Mouse (Mus musculus) layer of hippocampus, adult 11-12 months (tissue): ENCODE data around the gene Tlcd2.
"Not testable (repeated sequence)": the region's sequence is repeated elsewhere in the genome, so short reads cannot be mapped to it uniquely, and the experiment has no call there.

Experiments used
- DNase-seq: peaks from one replicate; pipeline ENCODE4 v3.0.0; 2022; ENCODE audit warnings: low spot score

The Tlcd2 gene

DNA sequence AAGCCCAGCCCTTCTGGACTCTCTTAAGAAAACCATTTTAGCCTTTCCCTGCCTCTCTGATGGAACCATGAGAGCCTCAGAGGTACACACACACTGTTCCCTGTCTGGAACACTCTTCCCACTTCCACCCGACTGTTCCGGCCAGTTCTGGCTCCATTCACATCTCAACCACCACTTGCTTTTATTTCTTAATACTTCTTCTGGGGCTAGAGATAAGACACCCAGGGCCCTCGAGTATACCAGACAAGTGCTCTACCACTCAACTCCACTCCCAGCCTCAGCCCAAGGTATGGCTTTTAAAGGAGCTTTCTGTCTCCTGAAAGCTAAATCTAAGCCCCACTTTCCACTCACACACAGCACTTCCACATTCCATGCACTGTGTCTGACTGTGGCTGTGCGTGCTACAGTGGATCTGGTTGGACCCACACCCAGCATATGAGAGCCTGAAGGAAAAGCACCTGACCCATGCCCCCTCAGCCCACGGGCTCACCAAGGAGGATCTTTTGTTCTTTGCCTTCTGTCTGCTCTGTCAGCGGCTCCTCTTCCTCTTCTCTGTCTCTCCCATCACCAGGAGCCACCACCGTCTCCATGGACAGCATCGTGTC, 11.1 kb upstream of the Tlcd2 start:
- no peak for DNase-seq

DNA sequence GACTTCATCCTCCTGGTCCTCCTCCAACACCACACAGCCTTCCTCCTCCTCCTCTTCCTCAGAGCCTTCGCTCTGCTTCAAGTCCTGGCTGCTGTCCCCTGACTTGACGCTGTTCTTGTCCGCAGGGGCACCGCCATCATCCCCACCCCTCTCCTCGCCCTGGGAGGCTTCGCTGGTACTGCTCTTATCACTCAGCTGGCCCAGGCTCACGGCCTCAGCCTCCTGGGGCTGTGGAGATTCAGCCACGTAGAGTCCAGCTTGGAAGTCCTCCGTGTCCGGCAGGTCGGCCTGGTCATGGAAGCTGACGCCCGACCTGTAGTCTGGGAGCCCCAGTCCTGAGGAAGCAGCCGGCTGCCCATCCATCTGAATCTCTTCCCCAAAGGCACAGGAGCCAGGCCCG, 10.6 kb upstream of the Tlcd2 start:
- DNase-seq = no peak

DNA sequence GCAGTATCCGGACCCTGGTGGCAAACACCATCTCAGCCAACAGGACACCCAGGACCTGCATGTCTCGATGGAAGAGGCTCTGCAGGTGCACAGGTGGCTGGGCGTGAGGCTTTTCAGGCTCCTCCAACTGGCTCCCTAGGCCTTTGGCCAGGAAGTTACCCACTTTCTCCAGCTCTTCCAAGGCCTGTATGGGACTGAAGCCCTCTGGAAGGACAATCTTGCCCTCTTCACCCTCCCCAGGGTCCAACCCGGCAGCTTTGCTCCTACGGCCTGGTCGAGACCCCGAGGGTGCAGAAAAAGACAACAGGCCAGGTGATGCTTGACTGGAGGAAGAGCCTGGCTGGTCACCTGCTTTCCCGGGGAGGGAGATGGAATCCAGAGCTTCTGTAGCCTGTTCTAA, 9.4 kb upstream of the Tlcd2 start:
- no peak for DNase-seq

DNA sequence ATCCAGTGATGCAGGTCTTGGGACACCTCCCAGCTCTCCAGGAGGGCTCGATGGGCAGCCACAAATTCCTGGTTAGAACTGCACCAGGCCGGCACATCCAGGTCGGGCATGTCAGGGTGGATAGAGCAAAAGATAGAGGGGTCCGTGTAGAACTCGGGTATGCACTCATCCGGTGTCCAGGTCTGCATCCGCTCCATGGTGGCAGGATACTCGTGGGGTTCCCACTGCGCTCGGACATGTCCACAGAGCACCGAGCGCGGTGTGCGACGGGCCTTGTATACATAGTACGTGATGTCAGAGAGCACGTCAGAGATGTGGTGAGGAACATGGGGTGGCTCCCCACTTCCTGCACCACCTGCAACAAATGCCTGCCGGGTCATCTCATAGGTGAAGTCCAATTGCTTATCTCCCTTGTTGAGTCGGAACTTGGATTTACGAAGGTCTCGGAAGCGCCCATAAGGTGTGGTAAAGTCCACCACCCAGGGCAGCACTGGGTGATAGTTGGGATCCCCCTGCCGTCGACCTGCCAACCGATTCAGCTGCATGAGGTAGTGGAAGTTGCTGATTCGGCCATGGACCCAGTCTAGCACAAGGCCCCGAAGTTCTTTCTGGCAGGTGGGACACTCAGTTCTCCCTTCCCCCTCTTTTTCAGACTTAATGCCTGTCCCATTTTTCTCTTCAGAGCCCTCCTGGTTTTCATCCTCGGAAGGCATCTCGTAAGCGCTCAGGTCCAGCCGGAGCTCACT, 8.5 kb upstream of the Tlcd2 start:
- DNase-seq = no peak

DNA sequence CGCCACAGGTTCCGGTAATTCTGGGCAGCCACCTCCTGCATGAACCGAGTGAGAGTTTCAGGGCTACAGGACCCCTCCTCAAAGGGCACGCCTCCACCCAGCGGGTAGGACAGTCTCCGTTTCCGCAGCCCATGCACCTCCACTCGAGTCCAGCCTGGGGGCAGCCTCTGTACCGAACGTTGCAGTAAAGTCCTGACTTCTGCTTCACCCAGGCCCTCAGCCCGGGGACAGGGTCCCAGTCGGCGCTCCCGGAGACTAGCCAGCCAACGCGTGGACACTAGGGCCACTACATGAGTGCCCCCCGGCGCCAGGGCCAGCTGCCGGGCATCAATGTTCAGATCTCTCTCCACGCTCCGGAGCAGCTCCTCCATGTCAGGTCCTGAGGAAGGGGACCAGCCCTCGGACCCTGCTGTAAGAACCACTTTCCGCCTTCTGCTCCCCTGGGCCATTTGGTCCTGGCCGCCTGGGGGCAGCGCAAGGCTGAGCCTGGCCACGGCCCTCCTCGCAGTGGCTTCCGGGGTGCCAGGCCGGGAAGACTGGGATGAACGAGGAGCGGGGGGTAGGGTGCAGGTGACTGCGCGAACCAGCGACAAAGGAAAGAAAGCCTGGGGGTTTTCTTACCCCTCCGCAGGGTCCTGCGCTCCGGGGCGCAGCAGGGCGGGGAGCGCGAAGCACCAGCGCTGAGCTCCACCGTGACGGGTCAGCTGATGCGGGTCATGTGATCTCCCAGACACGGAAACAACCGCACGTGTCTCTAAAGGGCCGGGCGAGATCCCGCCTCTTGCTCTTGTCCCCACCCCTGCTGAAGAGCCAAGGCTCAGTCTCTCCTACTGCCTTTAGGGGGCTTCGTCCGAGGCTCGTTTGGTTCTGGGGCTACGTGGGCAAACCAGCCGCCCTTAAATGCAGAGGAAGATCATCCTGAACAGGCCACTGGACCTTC, 7.3 kb upstream of the Tlcd2 start, which contains the start of gene Wdr81:
Gene Wdr81 (minus strand): TSS at position 727 of the 940 bp plus-strand sequence.
- DNase-seq = peak; percentile 90

DNA sequence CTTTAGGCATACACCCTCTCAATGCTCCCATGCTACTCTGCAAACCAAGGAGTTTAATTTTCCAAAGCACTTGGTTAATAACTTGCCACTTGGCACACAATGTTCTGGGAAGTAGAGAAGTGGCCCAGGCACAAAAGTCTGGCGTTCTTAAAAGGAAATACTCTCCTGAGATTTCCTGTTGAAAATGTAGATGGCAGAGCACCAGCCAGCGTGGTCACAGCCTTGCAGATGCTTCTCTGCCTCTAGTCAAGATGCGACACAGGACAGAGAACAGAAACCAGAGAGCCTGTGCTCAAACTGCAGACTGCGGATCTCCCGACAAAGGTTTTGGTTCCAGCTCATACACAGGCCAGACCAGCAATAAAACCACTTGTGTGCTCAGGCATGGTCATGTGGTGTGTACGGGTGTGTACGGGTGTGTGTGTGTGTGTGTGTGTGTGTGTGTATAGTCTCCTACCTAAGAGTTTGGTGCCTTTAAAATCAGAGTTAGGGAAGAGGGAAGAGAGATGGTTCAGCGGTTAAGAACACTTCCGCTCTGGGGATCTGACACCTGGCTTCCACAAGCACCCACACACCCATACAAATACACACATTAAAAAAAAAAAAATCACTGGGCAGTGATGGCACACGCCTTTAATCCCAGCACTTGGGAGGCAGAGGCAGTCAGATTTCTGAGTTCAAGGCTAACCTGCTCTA, 6.3 kb upstream of the Tlcd2 start:
- no peak for DNase-seq

DNA sequence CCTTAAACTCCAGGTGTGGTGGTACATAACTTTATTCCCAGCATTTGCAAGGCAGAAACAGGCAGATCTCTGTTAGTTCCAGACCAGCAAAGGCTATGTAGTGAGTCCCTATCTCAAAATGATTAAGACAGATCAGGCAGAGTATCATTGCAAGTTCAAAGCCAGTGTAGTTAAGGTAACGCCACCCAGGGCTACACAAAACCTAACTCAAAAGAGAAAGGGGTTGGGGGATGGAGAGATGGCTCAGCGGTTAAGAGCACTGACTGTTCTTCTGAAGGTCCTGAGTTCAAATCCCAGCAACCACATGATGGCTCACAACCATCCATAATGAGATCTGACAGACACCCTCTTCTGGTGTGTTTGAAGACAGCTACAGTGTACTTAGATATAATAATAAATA, 5.5 kb upstream of the Tlcd2 start:
- not testable (repeated sequence) for DNase-seq

DNA sequence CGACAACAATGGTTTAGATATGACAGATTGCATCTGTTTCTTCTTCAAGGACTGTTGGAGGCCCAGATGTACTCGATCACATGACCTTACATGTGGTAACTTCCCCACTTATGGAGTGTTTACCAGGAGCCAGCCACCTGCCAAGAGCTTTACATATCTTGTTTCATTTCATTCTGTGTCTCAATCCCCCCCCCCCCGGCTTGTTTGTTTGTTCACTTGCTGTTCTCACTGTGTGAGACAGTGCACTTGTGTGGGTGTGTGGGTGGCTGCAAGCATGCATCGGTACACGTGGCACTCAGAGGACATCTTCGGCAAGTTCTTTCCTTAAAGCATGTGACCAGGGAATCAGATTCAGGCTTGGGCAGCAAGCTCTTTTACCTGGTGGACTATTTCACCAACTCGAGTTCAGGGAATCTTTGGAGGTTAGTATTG, 5.1 kb upstream of the Tlcd2 start:
- DNase-seq = no peak

DNA sequence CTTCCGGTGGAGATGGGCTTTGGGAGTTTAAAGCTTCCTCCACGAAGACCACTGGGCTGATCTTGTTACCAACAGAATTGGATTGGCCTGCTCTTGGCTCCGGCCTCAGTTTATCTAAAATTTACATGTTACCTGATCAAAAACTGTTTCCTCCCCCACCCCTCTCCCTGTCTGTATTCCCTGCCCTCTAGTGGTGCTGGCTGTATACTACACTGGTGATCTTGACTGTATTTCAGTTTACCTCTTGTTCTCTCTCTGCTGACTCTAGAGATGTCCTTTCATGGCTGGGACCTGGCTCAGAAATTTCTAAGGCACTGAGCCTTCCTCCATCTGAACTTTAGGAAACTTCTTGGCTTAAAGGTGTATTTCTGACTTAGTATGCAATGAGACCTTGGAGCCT, 3.3 kb upstream of the Tlcd2 start:
- DNase-seq = no peak

DNA sequence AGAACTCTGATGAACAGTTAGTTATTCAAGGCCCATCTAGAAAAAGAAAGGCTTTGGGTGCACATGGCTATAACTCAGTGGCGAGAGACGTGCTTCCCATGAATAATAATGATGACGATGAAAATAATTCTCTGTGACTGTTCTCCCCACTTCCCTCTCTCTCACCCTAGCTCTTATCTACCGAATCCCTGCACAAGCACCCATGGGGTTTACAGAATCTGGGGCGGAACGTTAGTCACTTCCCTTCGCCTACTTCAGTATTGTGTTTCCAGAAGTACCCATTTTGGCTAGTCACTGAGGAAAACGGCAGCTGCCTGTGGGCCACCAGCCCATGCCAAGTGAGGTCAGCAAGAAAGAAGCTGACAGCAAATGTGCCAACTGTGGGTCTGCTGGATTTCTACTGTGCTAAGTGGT, 2.9 kb upstream of the Tlcd2 start:
- DNase-seq = no peak

DNA sequence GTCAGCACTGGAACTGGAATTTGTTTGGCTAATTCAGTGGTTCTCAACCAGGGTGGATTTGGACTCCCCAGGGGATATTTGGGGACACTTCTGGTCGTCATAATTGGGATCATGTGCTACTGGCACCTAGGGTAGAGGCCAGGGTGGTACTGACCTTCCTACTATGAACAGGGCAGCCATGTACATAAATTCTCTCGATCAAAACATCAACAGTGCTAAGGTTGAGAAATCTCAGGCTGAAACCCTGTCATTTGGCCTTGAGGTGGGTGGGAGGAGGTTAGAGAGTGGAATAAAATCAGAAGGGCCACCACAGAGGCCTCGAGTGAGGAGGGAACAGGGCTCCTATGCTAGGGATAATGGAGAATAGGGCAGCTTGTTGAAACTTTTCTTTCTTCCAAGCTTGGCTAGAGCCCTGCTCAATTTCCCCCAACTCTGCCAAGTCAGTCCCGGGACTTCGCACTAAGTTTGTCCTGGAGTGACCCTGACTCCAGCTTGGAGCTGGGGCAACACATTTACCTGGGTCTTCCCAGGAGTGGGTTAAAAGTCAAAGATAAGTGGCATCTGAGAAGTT, 2.3 kb upstream of the Tlcd2 start:
- no peak for DNase-seq

DNA sequence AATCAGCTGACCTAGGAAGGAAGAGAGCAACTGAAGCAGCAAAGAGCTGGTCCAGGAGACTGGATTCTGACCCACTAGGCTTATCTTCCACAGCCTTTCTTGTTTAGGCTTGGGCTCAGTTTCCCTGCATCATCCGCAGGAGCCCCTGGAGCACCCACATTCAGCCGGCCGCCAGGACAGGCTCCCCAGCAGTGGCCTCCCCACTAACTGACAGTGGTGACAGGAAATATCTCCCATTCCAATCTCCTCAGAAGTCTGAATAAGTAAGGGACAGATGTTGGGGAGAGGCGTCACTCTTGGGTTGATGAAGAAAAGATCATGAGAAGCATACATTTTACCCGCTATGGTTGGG, 1.8 kb upstream of the Tlcd2 start:
- no peak for DNase-seq

DNA sequence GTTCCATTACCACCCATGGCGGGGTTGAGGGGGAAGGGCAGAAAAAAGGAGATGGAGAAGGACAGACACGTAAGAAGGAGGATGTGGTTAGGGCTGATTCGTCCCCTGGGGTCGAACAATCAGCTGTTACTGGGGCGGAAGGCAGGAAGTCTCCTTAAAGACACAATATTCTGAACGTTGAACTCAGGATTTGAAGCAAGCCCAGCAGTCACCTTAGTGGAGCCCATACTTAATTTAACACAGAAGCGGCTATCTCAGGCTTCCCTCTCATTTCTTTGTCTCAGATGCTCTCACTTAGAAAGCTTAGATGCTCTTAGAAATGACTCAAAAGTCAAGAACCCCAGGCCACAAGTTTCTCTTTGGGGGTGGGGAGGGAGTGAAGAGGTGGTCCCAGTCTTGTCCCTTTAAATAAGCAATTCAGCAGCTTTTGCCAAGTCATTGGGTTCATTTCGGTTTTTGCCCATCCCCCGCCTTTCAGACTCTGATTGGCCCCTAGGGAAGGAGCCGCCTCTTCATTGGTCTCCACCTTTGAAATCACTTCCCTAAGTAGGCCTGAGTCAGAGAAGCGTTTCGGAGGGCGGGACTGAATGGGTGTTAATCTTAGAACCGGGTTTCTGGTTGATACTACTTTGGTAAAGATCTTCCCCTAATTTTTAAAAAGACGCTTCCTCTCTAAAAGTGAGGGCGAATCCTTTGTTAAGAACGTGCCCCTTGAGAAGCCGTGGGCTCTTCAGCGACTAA, 1.2 kb upstream of the Tlcd2 start:
- peak; percentile 95 for DNase-seq

DNA sequence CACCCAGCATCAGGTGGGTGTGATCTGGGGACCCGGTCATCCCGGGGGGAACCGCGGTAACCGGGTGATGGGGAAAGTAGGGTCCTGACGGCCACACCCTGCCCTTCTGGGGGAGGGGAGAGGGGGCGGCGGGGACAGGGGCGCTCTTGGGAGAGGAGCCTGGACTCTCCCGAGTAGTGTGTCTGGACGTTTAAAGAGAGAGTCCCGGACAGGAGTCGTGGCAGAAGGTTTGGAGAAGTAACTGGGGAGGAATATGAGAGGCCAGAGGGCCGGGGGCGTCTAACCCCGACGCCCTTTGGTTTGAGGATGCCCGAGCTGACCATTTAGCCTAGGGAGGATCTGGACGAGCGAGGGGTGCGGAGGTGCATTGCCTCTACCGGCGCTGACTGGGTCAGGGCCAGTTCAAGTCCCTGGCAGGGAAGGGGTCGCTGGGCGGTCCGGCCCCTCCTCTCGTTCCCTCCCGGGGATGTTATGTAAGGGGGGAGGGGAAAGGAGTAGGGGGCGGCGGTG, 283 bp downstream of the Tlcd2 start:
- no peak for DNase-seq

DNA sequence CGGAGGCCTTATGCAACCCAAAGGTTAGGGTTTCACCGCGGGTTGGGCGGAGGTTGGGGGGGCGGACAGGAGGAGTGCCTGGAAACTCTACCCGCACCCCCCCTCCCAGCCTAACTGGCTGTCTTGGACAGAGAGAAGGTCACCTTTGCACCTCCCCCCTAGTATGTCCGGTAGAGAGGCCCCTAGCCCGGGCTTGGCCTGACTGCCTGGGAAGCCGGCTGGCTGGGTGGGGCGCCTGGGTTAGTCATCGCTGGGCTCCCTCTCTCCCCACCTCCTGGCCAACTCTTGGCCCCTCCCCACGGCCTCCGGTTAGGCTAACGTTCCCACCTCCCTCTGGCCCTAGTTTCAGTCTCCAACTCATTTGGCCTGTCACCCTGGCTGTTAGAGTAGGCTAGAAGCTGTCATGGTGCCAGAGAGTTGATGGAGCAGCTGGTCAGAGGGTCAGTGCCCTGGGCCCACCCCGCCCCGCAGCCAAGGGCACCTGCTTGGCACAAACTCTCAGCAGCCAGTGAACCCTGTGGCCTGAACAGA, 803 bp downstream of the Tlcd2 start:
- DNase-seq = no peak

DNA sequence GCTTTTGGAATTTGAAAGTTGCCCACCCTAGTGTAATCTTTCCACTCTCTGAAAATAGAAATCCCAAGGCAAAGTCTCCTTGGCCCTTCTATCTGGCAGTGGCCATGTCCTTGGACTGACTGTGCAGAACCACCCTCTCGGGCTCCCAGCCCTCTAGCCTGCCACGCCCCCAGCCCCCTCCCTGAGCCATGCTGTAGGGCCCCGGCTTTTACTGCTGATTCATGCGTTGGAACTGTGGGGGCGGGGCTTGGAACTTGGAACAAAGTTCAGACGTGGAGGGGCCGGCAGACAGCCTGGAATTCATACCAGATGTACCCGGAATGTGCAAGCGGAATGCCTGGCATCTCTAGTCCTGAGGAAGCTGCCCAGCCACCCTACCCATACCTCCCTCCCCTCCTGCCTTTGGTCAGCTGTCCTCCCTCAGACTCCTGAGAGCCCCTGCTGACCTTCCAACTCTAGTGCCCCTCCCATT, 1.4 kb downstream of the Tlcd2 start:
- DNase-seq = peak; percentile 71

DNA sequence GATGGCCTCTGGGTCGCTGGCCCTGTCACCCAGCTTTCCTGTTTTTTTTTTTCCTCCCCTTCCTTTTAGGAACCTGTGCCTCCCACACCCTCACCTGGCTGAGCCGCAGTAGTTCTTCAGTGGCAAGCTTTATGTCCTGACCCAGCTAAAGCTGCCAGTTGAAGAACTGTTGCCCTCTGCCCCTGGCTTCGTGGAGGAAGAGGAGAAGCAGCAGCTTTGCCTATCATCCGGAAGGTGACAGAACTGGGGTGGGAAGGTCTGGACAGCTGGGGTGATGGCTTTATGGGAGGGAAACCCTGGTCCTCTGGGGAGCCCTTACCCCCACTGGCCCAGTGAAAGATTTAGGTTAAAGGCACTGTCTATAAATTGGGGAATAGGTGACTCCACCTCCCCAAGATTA, 2.1 kb downstream of the Tlcd2 start:
- DNase-seq = no peak

DNA sequence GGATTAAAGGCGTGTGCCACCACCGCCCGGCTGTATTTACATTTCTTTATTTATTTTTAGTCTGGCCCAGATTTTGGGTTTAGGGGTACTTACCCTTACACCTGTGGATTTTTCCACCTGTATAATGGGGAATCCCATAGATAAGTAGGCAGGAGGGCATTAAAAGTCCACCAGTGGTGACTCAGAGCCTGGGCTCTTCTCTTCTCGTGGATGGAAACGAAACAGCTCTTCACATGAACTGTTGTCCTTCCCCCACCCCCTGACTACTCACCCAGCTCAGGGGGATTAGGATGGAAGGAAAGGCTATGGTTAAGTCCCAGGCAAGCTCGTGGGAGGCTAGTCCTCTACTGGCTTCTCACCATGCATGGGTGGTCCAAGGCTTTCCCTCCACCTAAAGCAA, 2.9 kb downstream of the Tlcd2 start:
- DNase-seq = no peak

DNA sequence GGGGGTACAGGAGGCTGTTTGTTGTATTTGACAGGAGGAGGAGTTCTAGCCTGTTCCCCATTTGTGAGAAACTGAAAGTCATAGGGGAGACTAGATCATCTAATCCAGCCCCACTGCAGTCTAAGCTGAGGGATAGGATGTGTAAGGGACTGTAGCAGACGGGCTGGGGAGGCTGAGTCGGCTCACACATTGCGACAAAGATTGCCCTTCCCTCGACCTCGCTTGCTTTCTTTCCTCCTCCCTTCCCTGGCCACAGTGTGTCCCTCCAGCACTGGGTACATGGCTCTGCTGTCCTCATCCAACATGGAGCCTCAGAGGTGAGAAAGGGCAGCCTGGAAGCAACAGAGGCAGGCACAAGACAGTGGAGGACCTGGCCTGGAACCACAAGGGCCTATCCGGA, 3.5 kb downstream of the Tlcd2 start:
- no peak for DNase-seq

DNA sequence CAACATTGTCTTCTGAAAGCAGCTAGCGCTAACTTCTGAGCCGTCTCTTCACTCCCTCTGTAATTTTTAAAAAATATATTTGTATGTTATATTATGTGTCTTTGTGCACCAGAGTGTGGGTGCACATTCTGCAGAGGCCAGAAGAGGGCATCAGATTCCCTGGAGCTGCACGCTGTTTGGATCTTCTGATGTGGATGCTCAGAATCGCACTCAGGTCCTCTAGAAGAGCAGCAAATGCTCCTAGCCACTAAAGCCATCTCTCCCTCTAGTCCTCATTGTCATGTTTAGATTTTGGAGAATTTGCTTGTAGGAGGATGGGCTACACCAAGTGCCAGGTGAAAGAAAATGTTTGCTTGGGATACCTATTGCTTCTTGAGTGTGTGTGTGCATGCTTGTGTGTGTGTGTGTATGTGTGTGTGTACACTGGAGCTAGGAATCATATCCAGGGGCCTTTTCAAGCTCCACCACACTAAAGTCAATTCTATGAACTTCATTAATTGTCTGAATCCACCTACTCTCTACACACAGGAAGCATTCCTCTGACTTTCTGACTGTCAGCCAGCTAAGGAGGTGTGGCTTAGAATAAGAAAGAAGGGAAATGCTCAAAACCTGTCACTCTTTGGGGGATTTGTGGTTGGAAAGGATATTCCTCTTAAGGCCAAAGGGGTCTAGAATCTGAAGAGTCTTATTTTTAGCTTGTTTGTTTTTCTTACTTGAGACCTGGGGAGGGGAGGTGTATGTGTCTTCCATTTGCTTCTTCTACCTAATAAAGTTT, 5.4 kb downstream of the Tlcd2 start:
- no peak for DNase-seq
